8 mouse cellular contexts compared by ENCODE assay signal in genomic region chr6:28135411-28136233, GRCm38 (mm10). TPM values are rescaled to one million over a fixed set of nuclear protein-coding genes. Genes with fewer than 3 reads are reported as not detected.
DNase-seq lines count a peak whose midpoint lies in the region; TF ChIP-seq lines count a peak whose summit lies in the region.

No protein-coding gene starts in this region.

- H3K4me1 ChIP-seq in megakaryocyte, embryonic 14.5 days: peaks cover 25% of the 10 kb centered on the region

- peak; percentile 77 for TF ChIP-seq CTCF in gastrocnemius, adult 2 months (IDR thresholded peaks at IDR 0.05)

- no peaks in the 10 kb centered on the region for H3K9me3 ChIP-seq in megakaryocyte, embryonic 14.5 days

- peak overlapping the region; percentile 66 for H3K4me3 ChIP-seq in gastrocnemius, adult 2 months
- H3K4me3 ChIP-seq in megakaryocyte, embryonic 14.5 days (replicated peaks): peak overlapping the region; percentile 92

- no peak overlapping the region for H3K27ac ChIP-seq in gastrocnemius, adult 2 months

- intact Hi-C loops in gastrocnemius, adult 2 months (cut with DNase I): no loop called here

- H3K36me3 ChIP-seq in megakaryocyte, embryonic 14.5 days (replicated peaks; ENCODE audit: low read length): no peaks in the 10 kb centered on the region

- peaks cover 67% of the 10 kb centered on the region for H3K27me3 ChIP-seq in megakaryocyte, embryonic 14.5 days (replicated peaks)

- DNase-seq in ZHBTc4 (ENCODE audit: low read depth, low spot score): peak; percentile 95
- peak; percentile 79 to 88 for DNase-seq in cerebellum, postnatal 4 days (ENCODE audit: low spot score in 2 of 2)
- DNase-seq in gastrocnemius, adult 2 months: peak; percentile 76
- peak; percentile 50 for DNase-seq in hindlimb bud, embryonic 11.5 days (ENCODE audit: extremely low spot score, low read depth, low spot score)
- DNase-seq in left cerebral cortex, adult 8-10 months (ENCODE audit: low spot score in 2 of 2): peak; percentile 75 to 85
- DNase-seq in right cerebral cortex, postnatal 10 days (ENCODE audit: low spot score in 2 of 2): peak; percentile 92 to 93
- DNase-seq in urinary bladder, postnatal 4 days (ENCODE audit: low spot score in 2 of 2): peak; percentile 57 to 81

RNA-seq across cellular contexts. Expression of gene Grm8, which starts 0.6 kb away (rescaled TPM):
- total RNA-seq in gastrocnemius, adult 2 months (2021): under 1 TPM; 0.20 to 0.36 TPM
- 10 to 100 TPM; 21.3 to 30.1 (median 25.8) TPM for total RNA-seq in left cerebral cortex, adult 8-10 months (2022)
- polyA plus RNA-seq in megakaryocyte, embryonic 14.5 days (2012; ENCODE audit: insufficient read depth, low replicate concordance): 0.02 TPM in 1 of 2 replicates, not detected in the other

Comparison
In these comparisons a context has a peak if more than half of its experiments do, and no peak if none do; other contexts are left out.
1. RNA of gene Grm8, which starts 0.6 kb away (total RNA-seq): 21.3 to 30.1 TPM in left cerebral cortex, adult 8-10 months; 0.20 to 0.36 TPM in gastrocnemius, adult 2 months; every median in the first group is over 10 times any median in the second.
2. Peak in every context shown above with its lines, with median percentiles within 50 percentile points of each other: DNase-seq.